Mouse (Mus musculus) spleen, adult 2 months (tissue): ENCODE data around the gene Abcb8.

ENCODE experiments used
- CTCF ChIP-seq: fragments of 200-500 bp; IDR thresholded peaks from 2 replicates; pipeline ENCODE4 v1.5.1; 2011; ENCODE audit warnings: mild to moderate bottlenecking, inconsistent platforms; ENCODE audit not compliant: insufficient read depth, insufficient read length, insufficient replicate concordance; ENCODE audit errors: extremely low read depth
- POLR2A ChIP-seq: fragments of 200-500 bp; IDR thresholded peaks from 2 replicates; pipeline ENCODE4 v1.6.1; 2011; ENCODE audit warnings: low read depth, low read length, inconsistent platforms

DNA sequence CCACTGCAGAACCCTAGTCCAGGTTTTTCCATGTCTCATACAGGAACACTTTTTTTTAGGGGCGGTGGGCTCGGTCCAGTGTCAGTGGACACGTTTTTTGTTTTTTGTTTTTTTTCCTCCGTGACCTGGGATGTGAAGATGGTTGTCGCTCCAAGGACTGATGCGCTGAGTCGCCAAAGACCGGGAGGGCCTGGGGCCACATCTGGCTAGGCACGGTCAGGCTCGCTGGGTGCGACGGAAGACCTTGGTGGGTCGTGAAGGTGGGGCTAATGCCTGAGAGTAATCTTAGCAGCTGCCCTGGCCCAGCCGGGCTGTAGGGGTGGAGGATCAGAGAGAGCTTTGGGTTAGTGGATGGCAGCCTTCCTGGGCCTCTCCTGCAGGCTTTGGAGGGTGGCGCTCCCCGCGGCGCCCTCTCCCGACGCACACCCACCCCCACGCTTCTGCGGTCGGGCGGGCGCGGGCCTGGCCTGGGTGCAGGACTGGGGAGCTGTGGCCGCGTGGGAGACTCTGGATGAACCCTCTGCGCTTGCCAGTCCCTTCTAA, 59.3 kb downstream of the Abcb8 start:
- TF ChIP-seq POLR2A: no peak
- TF ChIP-seq CTCF: no peak
